Mouse (Mus musculus): Measurements from ENCODE around the gene Mxd3.

GRCm38 (mm10) chr13:55322130-55322825 lies 7.3 kb downstream of the Mxd3 start:
- TF ChIP-seq CTCF (IDR thresholded peaks at IDR 0.05; ENCODE audit: extremely low read depth, insufficient read depth, insufficient read length, insufficient replicate concordance) (peak; percentile 14; the same call in 1 of the 2 replicates), POLR2A (IDR thresholded peaks at IDR 0.05; ENCODE audit: low read depth, low read length) (no peak)

Data from spleen, adult 2 months (tissue).